Mouse (Mus musculus) G1E (cell line): ENCODE results near the gene Hspb11.

Experiments used
- CTCF ChIP-seq: IDR thresholded peaks from 2 replicates; pipeline ENCODE4 v1.5.1; 2012; ENCODE audit warnings: low read depth, low read length, inconsistent platforms, mixed read lengths
- GATA1 ChIP-seq: IDR thresholded peaks from 2 replicates; pipeline ENCODE4 v1.6.1; 2012; ENCODE audit warnings: borderline replicate concordance, low read length, inconsistent platforms, mixed read lengths
- GATA2 ChIP-seq: IDR thresholded peaks from 2 replicates; pipeline ENCODE4 v1.6.1; 2012; ENCODE audit warnings: low read depth, low read length, inconsistent platforms, borderline replicate concordance
- TAL1 ChIP-seq: conservative IDR thresholded peaks from 2 replicates; pipeline ENCODE4 v1.6.1; 2012; ENCODE audit warnings: low read depth, low read length, inconsistent platforms, mixed read lengths

- TF ChIP-seq CTCF (no peak), GATA1 (no peak), TAL1 (no peak), GATA2 (no peak)
These were observed 32.2 kb downstream of the Hspb11 start for GRCm38 (mm10) chr4:107285446-107286200.
